Mouse (Mus musculus) lung, postnatal 14 days (tissue): ENCODE results near the gene Sult2b1.

ENCODE experiments used
- DNase-seq: peaks from one replicate; pipeline ENCODE4 v3.0.0; 2021

Gene Sult2b1

DNA sequence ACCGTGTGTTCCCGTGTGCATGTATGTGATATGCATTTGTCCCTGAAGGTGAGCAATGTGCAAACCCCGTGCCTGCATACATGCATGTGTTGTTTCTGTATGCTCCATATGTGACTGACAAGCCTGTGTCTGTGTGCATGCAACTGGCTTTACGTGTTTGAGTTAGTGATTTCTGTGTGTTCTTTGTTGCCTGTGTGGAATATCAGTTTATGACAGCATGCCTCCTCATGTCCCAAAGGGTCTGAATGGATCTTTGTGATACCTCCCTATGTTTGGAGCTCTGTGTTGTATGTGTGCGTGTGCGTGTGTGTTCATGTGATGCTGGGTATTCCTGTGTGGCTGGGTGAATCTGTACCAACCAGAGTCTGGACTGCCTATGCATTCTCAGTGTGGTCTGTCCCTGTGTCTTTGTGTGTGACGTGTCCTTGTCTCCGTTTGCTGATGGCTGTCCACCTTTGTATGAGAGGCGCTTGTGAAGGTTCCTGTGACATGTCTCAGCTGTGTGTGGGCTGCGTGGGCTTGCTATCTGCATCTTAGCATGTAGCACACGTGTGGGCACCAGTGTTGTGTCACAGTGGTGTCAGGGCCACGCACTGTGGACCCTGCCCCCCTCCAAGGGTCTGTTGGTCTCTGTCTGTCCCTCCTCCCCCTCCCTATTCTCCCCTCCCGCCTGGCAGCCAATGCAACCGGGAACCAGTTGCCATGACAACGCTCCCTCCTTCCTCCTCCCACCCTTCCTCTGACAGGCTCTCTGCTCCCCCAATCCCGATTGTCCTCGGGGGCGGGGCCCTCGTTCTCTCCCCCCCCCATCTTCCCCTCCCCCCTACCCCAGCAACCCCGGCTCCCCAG lies at the start of gene Sult2b1:
Gene Sult2b1 (minus strand): TSS at position 146 of the 849 bp plus-strand sequence.
- DNase-seq, result no peak

DNA sequence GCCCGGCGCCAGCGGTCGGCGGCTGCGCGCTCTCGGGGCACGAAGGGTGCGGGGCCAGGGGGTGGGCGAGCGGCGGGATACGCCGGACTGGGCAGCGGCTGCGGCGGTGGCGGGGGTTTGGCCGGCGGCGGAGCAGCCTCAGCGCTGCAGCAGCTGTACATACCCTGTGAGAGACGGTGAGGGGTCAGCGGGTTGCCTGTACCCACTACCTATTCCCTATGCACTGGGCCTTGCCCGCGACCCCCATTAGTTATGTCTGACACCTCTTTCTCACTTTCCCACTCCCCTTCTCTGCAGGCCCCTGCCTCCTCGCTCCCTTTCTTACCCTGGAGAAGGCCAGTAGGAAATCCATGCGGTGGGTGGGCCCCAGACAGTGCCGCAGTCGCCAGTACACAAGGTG lies 49.5 kb upstream of the Sult2b1 start:
- no peak for DNase-seq

DNA sequence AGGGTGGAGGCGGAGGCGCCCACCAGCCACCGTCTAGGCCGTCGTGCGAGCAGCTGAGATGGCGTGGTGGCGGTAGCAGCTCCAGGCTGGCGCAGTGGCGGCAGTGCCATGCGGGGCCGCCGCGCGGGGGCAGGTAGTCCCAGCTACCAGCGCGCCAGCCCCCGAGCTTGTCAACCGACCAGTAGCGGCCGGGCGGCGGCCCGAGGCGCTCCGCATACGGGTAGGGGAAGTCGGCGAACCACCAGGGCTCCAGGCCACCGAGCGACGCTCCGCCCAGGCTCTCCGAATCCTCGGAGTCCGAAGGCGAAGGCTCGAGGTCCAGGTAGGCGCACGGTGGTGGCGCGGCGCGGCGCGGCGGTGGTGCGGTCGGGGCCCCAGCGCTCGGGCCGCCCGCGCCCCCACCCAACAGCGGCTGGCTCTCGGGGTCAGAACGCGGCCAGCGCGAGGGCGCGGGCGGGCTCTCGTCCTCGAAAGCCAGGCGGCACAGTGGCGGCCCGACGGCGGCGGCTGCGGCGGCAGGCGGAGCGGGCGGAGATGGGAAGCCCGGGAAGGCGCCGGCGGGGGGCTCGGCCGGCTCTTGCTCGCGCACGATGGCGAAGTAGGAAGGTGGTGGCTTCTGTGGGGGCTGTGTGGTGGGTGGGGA lies 48.8 kb upstream of the Sult2b1 start:
- no peak for DNase-seq

DNA sequence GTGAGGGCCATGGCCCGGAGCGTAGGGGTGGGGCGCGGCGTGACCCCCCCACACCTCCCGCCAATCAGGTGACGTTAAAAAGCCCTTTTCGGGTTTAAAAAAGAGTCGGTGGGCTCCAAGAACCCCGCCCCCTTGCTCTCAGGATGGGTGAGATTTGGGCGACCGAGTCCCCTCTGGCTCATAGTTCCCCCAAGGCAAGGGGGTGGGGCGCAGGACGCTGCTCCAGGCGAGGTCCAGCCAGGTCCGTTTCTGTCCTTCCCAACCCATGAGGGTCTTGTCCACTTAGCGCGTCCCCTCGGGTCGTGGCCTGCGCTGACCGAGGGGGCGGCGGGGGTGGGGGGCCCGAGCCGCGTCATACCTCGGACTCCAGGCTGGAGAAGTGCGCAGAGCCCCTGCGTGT lies 48.0 kb upstream of the Sult2b1 start:
- DNase-seq, result no peak

DNA sequence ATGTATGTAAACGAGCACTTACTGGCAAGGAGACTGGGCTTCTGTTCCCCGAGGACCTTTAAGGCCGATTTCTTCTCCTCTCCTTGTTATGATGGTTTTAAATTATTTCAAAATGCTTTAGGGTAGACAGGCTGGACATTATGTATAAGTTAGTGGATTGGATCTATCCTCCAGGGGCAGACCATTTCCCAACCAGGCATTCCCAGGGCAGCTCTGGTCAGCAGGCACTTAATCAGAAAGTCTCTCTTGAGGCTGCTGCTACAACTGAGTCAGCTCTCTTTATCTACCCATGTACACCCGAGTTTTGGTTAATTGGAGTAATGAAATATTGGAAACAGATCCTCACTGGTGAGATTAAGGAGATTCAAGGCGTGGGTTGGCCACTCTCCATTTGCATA lies 46.7 kb upstream of the Sult2b1 start:
- DNase-seq, result no peak

DNA sequence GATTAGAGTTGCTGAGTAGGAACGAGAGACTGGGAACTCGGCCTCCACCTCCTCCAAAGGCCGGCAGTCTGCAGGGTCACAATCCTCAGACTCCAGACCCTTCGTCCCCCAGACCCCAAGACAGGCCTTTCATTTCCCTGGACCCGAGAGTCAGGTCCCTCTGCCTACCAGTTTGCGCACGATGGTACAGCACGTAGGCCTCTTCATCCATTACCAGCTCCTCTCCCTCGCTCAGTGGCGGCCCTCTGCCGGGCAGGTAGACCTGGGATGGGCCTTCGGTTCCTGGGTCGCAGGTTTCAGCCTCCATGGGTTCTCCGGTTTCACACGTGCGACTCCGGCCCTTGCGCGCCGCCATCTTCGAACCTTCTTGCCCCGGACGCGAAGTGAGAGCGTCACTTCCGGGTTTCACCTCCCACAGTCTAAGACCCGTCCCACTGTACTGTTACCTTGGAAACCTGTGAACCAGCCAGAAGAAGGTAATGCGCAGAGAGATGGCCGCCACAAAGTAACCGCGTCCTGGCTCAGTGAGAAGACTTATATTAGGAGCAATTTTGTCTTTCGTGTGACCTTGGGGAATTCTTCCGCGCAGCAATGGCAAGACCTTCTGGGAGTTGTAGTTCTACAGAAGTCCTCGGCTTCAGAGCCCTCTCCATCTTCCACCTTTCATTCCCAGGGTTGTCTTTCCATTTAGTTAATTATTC lies 46.1 kb upstream of the Sult2b1 start, which contains the start of gene Grwd1:
Gene Grwd1 (minus strand): TSS at position 518 of the 701 bp plus-strand sequence.
- DNase-seq, result peak; percentile 80

DNA sequence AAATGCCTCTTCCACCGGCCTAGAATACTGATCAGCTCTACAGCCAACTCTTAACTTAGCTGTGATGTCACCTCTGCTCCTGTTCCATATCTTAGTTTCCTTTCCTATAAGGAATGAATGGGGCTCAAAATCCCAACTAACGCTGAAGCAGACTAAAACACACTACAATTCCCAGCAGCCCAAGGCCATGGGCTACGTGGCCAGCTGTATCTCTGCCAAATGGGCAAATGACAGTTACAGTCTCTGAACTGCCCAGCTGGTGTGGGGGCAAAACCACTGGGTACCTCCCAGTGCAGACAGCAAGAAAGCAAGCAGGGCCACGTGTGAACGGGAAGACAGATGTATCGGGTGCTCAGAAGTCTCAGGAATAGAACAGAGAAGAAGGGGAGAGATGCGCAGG lies 42.2 kb upstream of the Sult2b1 start:
- no peak for DNase-seq

DNA sequence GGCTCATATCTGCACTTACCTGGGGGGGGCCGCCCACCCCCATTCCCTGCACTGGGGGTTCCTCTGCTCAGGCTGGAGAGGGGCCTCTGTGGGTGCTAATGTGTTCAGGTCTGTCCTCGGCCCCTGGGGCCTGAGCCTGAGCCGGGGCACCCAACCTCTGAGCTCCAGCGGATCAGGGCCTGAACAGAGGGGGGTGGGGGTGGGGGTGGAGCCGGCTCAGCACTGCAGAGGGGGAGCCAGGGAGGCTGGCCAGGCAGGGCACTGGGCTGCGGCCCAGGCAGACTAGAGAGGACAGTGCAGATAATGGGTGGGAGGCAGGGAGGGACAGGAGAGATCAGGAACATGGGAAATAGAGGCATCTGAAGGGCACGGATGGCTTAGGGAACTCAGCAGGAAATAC lies 40.1 kb upstream of the Sult2b1 start, which contains the start of gene Kcnj14:
Gene Kcnj14 (minus strand): TSS at position 185 of the 400 bp plus-strand sequence.
- DNase-seq, result no peak

DNA sequence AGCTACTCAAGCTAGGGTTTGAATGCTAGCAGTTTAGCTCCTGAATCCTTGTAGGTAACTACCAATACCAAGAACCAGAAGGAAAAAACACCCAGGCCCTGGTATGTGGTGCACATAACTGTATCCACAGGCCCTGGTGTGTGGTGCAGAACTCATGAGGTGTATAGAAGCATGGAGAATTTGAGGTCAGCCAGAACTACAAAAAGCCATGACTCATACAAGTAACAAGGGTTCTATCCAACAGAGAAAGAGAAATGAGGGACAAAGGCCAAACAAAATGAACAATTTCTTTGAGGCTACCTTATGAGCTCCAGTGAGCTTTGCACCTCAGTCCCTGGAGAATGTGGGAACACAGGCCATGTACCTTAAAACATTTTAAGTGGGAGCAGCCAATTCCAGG lies 36.4 kb upstream of the Sult2b1 start:
- no peak for DNase-seq

DNA sequence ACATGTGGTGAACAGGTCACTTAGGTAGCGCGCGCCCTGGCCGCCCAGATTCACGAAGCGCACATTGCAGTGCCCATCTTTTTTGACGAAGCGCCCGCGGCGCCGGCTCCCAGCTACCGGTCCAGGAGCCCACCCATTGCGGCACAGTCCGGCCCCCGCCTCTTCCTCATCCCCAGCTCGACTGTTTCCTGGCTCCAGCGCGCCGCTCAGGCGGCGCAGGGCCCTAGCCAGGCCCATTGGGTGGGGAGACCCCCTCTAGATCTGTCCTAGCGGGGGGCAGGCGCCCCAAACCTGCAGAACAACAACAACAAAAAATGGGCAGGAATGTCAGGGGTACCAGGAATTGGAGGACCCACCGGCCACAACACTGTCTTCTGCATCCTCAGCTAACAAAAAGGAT lies 35.4 kb upstream of the Sult2b1 start:
- no peak for DNase-seq

DNA sequence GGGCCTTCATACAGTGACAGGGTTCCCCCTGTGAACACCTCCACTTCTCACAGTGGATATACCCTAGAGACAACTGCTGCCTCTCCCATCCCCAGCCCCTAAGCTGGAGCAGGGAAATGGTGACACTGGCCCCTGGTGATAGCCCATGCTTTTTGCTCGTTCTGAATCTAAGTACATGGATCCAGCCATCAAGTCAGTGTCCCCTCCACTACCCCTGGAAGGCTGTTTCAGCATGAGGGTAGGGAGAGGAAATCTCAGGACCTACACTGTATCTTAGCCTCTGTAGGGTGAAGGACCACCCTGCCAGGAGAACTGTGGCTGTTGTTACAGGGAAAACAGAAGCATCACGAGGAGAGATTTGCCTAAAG lies 31.5 kb upstream of the Sult2b1 start:
- no peak for DNase-seq

DNA sequence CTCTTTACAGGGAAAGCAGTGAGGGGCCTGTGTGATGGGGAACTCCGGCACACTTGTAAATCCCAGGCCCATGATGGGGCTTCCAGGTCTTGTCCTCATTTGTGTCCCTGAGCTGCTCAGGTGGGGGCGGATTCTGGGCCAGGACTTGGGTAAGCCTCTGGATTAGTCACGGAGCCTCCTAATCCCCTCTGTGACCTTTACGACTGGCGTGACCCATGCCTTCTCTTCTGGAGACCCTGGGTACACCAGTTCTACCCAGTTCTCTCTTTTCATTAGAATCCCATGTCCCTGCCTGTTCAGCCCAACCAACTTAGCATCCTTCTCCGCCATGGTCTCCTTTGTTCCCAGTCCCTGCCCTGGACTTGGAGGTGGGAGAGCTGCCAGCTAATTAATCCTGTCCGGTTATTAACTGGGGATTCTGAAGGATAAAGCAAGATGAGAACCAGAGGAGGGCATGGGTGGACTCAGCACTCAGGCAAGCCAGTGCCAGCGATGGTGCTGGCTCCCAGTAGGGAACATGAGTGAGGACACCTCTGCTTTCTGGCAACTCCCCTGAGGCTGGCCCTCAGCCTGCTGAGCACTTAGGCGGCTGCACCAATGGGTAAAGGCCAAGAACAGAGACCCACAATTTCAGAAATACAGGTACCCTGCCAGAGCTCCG lies 31.0 kb upstream of the Sult2b1 start:
- DNase-seq, result no peak

DNA sequence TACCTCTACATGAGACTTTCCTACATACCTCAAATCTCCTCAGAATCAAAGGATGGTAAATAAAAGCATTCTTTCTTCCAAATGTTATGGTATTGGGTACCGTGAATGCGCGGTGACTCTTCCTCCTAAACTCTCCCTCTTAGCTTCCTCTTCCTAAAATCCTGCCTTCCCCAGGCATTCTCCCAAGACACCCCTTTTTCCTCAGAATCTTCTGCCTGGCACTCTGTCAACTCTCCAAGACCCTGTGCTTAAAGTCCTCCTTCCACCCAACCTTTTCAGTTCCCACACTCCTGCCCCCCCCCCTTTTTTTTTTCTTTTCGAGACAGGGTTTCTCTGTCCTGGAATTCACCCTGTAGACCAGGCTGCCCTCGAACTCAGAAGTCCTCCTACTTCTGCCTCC lies 30.4 kb upstream of the Sult2b1 start:
- DNase-seq, result no peak

DNA sequence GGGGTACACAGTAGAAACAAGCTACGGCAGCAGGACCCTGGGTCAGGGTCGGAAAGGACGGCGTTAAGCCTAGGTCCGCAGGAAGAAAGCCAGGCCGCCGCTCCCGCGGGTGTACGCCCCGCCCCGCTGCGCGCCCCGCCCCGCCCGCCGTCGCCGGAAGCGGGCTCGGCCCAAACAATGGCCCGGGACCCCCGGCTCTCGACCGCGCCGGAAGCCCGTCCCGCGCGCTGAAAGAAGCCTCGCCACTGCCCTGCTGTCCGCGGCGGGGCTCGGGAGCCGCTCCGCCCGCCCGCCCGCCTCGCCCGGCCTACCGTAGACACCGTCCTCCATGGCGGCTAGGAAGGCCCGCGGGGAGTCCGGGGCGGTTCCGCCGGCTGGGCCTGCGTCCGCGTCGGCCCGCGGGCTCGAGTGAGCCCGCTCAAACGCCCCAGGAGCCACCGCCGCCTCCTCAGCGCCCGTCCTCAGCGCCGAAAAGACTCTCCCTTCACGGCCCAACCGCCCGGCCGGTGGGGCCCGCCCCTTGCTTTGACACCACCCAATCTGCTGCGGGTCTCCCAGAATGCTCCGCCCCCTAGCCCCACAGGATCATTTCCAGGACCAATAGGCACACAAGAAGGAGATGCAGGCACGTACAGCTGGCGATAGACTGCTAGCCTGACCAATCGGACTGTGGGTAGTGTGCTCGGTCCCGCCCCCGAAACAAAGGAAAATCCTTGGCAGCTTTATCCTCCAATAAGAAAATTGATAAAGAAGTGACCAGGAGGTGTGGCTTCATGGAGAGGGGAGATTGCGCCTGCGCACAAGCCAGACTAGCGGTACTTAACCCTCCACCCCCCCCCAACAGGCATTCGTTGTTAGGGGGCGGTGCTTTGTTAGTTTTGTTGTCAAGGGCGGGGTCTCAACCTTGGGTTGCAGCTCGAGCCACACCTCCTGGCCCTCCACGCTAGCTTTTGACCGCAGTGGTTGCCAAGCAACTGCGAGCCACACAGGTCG lies 29.6 kb upstream of the Sult2b1 start, which contains the start of gene Cyth2:
Gene Cyth2 (minus strand): TSS at position 795 of the 993 bp plus-strand sequence.
- DNase-seq, result peak; percentile 100

DNA sequence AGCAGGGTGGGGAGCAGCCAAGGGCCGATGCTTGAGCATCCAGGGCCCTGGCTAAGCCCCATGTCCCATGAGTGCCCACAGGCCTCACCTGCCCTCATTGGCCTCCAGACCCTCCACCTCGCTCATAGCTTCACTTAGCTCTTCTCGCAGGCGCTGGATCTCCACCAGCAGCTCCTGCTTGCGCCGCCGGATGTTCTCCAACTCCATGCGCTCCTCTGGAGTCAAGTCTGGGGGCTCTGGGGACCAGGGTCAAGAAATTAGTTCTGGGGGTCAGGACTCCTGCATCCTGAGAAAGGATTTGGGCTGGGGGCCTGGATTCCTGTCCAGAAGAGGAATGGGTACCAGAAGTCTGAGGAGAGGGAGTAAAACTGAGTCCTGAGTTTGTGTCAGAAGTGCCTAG lies 28.5 kb upstream of the Sult2b1 start:
- no peak for DNase-seq

DNA sequence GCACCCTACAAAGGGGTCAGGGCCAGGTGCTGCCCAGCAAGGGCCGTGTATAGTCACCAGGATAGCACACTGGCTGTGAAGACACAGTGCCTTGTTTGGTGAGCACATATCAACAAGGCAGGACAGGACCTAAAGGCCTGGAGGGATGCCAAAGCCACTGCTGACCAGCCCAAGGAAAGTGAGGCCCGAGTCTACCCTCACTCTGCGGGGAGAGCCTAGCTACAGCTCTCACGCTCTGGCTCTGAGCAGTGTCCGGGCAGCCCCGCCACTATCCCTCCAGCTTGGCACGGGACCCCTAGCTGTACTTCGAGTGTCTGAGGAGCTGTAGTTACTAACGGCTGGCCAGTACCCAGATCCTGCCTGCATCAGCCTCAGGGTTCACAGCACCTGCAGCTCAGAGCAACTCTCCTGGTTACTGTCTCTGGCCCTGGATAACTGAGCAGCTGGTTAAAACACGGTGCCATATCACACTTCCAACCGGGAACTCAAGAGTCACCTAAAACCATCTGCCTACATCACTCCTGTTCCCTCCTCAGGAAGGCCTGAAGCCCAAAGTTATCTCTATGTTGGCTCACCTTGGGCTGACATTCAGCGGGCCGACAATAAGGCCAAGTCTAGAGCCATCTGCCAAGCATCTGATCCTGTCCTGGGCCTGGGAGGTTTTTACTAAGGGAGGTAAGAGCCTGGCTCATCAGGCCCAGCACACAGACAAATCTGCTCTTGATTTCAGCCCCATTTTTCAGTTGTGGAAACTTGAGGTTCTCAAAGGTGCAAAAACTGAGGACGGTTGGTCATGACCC lies 25.0 kb upstream of the Sult2b1 start:
- no peak for DNase-seq

DNA sequence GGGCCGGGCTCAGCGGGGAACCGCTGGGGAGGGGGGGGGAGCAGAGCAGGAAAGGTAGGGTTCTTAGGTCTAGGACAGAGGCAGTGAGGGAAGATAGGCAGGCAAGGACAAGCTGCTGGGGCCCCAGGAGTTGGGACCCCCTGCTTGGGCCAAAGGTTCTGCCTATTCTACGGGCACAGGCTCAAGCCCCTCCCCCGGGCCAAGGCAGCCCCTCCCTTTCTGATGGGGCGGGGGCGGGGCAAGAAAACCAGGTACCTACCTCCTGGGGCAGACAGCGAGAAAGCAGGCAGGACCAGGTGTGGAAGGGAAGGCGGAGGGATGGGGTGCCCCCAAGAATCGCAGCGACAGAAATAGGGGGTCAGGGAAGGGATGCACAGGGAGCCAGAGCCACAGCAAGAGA lies 24.0 kb upstream of the Sult2b1 start:
- no peak for DNase-seq

DNA sequence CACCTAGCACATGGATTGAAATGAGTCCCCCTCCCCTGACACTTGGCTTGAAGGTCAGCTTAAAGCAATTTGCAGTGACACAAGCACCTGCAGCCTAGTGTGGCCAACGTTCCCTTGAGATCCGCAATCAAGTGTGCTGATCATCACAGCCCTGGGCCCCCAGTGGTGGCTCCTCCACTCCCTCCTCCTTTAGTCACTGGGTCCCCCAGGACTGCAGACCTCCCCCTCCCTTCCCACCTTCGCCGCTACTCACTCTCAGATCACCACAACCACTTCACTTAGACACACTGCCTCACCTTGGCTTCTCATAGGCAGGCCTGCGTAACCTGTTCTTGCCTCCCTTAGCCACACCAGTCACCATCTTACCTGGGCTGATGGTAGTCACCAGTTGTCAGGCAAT lies 21.5 kb upstream of the Sult2b1 start:
- DNase-seq, result no peak

DNA sequence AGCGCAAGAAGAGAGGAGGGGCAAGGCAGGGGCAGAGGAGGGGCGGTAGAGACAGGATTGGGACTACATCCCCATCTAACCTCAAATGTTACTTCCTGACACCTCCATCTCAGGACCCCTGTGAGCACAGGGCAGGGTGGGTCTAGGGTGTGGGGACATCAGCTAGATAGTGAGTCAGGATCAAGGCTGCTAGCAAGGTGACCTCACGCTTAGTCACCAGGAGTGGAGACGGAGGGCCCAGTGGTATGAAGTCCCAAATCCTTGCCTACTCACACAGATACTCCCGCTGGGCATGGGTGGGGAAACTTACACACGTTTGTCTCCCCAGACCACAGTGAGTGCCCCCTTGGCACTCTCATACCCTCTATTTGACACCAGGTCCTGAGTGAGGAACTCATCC lies 18.1 kb upstream of the Sult2b1 start:
- no peak for DNase-seq

DNA sequence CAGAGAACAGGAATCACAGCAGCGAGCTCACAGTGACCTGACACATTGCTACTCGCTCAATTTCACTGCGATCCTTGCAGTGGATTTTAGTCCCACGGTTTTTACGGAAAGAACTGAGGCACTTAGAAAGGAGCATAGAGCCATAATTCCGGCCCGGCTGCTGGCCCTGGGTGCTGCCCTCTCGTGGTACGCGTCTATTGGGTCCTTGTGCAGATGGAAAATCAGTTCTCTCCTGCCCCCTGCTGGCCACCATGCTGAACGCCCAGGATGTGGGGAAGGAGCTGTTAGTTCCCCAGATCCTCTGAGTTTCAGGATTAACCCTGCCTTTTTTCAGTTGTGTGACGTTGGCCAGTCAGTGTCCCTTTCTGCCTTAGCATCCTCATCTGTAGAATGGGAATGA lies 16.9 kb upstream of the Sult2b1 start:
- DNase-seq, result peak; percentile 97
